Mouse (Mus musculus) liver, postnatal 0 days (tissue): ENCODE measurements around the gene Ubr3.

Experiments
- CTCF ChIP-seq: sonication (generic); IDR thresholded peaks from 2 replicates; pipeline ENCODE4 v1.5.1; 2016; ENCODE audit warnings: antibody characterized with exemption, low read depth
- EP300 ChIP-seq: IDR thresholded peaks from 2 replicates; pipeline ENCODE4 v1.6.1; 2016; ENCODE audit warnings: antibody characterized with exemption, low read depth, mild to moderate bottlenecking

GRCm38 (mm10) chr2:70047868-70048267 lies 150.8 kb downstream of the Ubr3 start:
- TF ChIP-seq CTCF (no peak), EP300 (no peak)
